Mouse (Mus musculus) megakaryocyte, adult 5-6 weeks (primary cell): Measurements from ENCODE around the gene B230104I21Rik. TPM values are rescaled to one million over a fixed set of nuclear protein-coding genes. Genes with fewer than 3 reads are reported as not detected.

Experiments
- ATAC-seq: 2 replicates; pipeline ENCODE4 v1.8.0; 2016; ENCODE audit warnings: mild to moderate bottlenecking, inconsistent platforms; ENCODE audit not compliant: poor library complexity, severe bottlenecking
- total RNA-seq, 2 experiments: library from RNA; stranded (forward) in 1 of 2; stranded (reverse) in 1 of 2; fragments of 153-499, 151-499 nt in 1 of 2; fragments of 221-1000, 200-1000 nt in 1 of 2; gene quantifications; 2 replicates each; pipeline versions ENCODE4 v1.2.3 to v1.2.4; 2015 to 2017

B230104I21Rik gene
- not detected in 2 replicates for total RNA-seq (2015)
- total RNA-seq (2017), result not detected in 2 replicates

- no peak for ATAC-seq
Measured at GRCm38 (mm10) chr4:154335761-154336160, at the start of gene B230104I21Rik. Gene B230104I21Rik, plus strand, starts transcription at chr4:154336127.

DNA sequence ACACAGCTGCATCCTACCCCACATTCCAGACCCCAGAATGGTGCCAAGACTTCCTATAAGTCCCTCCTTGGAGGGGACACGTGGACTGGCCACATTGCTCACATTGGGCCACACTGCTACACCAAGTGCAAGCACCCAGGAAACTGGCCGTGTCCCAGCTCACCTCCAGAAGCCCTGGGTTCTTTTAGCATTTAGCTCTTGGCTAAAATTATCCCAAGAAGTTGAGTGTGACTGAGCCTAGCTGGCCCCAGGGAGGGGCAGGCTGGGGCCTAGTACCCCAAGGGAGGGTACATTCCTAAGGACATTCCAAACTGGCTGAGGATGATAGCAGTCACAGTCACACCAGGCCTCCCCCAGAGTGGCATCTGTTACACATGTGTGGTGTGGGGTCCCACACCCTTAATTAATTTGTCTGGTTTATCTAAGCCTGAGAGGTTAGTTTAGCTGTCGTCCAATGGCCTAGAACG is 42.2 kb upstream of the B230104I21Rik start:
- no peak for ATAC-seq

DNA sequence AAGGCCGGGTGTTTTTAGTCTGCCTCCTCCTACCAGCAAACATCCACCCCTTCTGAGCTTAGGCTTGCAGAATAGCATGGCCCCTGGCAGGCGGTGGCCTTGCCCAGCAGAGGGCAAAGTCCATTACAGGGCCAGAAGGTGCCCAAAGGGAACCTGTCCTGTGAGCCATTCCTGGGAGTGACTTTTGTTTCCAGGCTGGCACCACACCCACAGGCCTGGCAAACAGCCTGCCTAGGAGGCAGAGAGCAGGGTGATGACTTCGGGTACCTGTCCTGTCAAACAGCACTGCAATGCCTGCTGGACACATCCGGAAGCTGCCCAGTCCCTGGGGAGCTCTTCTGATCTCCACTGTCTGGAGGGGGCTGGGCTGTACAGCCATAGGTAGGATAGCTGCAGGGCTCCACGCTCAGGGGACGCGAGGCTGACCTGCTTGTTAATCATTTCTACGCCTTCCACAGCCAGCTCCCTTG is 41.6 kb upstream of the B230104I21Rik start:
- no peak for ATAC-seq

DNA sequence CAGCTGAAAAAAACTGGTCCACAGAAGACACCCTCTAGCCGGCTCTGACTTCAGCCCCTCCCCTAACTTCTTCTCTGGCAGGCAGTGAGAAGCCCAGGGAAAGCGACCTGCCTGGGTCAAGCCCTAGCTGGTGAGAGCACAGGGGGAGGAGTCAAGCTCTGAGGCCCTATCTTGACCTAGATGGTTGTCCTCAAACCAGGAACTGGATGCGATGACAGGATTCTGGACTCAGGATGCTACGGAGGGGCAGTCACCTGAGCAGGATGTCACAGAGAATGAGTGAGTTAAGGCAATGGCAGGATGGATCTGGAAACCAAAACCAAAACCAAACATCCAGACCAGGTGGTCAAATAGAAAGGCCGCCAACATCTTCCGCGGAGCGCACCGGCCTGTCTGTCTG is 38.2 kb upstream of the B230104I21Rik start:
- no peak for ATAC-seq

GRCm38 (mm10) chr4:154299541-154300271 is 36.2 kb upstream of the B230104I21Rik start:
- ATAC-seq, result no peak

GRCm38 (mm10) chr4:154301466-154301881 is 34.5 kb upstream of the B230104I21Rik start, which contains the start of gene Arhgef16:
Gene Arhgef16, minus strand, starts transcription at chr4:154301676.
- peak; percentile 71 for ATAC-seq

GRCm38 (mm10) chr4:154309131-154309530 is 26.8 kb upstream of the B230104I21Rik start:
- ATAC-seq, result no peak

DNA sequence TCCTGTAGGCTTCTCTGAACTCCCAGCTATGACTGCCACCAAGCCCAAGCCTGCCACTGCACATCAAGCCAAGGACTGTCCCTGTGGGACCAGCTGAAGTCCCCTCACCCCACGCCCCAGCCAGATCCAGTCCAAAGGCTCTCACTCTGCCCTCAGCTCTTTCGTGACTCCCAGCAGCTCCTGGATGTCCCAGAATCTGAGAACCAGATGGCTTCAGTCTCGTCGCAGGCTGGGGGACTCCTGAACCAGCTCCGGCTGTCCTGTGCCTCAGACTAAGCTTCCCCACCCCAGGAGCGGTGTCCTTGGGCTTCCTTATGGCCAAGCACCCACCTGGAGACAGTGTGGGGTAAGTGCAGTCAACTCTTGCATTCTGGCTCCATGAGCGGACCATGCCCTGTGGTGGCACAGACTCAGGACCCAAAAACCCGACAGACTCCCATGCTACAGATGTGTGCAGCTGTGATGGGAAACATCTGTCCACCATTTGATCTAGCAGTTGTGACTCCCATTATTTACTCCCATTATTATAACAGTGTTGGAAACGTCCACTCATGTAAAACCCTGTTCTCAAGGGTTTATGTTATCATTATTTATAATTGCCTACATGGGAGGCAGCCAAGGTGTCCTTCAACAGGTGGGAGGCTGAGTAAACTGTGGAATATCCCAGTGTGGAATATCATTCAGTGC is 25.2 kb upstream of the B230104I21Rik start:
- ATAC-seq, result no peak

- no peak for ATAC-seq
Measured at GRCm38 (mm10) chr4:154312143-154312812, 23.6 kb upstream of the B230104I21Rik start.

- ATAC-seq, result no peak
Measured at GRCm38 (mm10) chr4:154312935-154313621, 22.8 kb upstream of the B230104I21Rik start.

DNA sequence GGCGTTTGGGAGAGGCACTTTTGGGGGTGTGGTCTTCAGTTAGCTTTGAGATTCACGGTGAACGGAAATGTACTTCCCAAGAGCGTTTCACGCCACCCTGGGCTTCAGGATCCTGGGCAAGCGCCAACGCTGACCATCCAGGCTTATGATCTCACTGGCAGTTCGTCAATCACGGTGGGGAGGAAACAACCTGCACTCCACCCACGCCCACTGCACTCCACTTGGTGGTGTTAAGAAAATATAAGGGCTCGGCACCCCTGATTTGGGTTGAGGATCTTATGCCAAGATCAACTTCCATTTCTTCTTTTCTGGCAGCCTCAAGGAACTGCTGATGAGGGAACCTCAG is 22.3 kb upstream of the B230104I21Rik start:
- no peak for ATAC-seq

DNA sequence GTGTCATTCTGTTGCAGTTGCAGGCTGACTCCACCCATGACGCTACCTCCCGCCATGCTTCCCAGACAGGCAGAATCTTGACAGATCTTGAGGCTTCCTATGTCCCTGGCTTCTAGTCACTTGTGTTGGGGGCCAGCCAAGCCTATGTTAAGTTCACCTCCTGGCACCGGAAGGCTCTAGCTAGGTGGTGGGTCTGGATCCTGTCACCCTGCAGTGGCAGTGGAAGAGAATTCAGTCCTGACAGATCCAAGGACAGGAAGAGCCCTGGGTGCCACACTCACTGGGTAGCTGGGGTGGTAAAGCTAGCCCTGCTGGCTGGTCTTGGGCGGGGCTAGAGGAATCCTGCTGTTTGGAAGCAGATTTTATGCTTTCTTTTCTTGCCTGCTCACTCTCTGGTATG is 10.5 kb upstream of the B230104I21Rik start:
- ATAC-seq, result no peak

GRCm38 (mm10) chr4:154328431-154328830 is 7.5 kb upstream of the B230104I21Rik start:
- ATAC-seq, result no peak

DNA sequence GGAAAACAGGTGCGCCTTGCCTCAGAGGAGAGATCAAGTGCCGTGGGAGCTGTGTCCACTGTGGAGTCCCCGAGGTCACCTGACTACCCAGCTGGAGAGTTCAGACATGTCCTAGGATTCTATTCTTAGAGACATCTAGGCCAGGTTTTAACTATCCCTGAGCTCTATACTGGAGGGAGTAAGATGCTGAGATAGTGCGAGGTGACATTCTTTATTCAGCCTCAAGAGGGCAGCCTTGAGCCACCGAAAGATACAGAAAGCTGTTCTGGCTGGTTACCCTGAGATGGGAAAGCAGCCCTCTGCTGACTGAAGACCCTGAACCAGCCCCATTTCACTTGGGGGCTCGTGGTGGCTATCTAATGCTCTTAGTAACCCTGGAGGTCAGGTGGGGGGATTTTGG is 7.1 kb upstream of the B230104I21Rik start:
- ATAC-seq, result peak; percentile 73

GRCm38 (mm10) chr4:154330001-154330400 is 5.9 kb upstream of the B230104I21Rik start:
- ATAC-seq, result no peak

GRCm38 (mm10) chr4:154331271-154331670 is 4.7 kb upstream of the B230104I21Rik start:
- no peak for ATAC-seq

GRCm38 (mm10) chr4:154333300-154333699 is 2.6 kb upstream of the B230104I21Rik start:
- no peak for ATAC-seq

- ATAC-seq, result peak; percentile 55
Measured at GRCm38 (mm10) chr4:154334699-154335402, 1.1 kb upstream of the B230104I21Rik start.

DNA sequence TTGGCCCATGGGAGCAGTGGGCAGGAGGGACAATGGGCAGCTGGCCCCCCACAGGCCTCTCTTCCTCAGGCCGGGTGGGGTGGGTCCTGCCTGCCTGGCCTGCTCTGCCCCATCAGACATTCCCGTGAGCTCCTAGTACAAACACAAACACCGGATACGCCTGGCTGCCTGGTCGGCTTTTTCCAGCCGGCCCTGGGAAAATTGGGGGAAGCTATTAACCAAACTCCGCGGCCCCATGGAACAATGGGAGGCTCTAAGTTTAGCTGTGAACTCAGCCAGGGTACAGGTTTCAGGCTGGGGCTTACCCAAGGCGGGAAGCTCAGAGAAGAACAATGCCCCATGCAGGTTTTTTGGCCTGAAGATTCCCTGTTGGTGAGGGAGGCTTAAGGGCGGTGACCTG is 723 bp downstream of the B230104I21Rik start:
- no peak for ATAC-seq
